Mouse (Mus musculus) cerebellum, postnatal 10 days (tissue): Measurements from ENCODE around the gene Klrg1.

Source experiments
- DNase-seq, 2 experiments: peaks; one replicate each; pipeline ENCODE4 v3.0.0; 2021; ENCODE audit warnings: mixed read lengths in 2 of 2

Klrg1 gene

GRCm38 (mm10) chr6:122291735-122292134, 9.1 kb upstream of the Klrg1 start:
- no peak for DNase-seq

GRCm38 (mm10) chr6:122291264-122291663, 8.6 kb upstream of the Klrg1 start:
- no peak for DNase-seq

GRCm38 (mm10) chr6:122290253-122290652, 7.6 kb upstream of the Klrg1 start:
- no peak for DNase-seq

- no peak for DNase-seq
Observed at GRCm38 (mm10) chr6:122289313-122289712, 6.6 kb upstream of the Klrg1 start.

- DNase-seq = peak; percentile 41 to 57
Observed at GRCm38 (mm10) chr6:122288263-122288662, 5.6 kb upstream of the Klrg1 start.

GRCm38 (mm10) chr6:122284823-122285222, 2.1 kb upstream of the Klrg1 start:
- no peak for DNase-seq

GRCm38 (mm10) chr6:122284304-122284703, 1.6 kb upstream of the Klrg1 start:
- DNase-seq = no peak

- no peak for DNase-seq
Observed at GRCm38 (mm10) chr6:122283429-122283828, 747 bp upstream of the Klrg1 start.

- no peak for DNase-seq
Observed at GRCm38 (mm10) chr6:122276565-122276964, 6.1 kb downstream of the Klrg1 start.

GRCm38 (mm10) chr6:122274546-122274945, 8.1 kb downstream of the Klrg1 start:
- DNase-seq = no peak

- DNase-seq = no peak
Observed at GRCm38 (mm10) chr6:122270152-122270551, 12.5 kb downstream of the Klrg1 start.

- peak in 1 of 2 experiments; percentile 12 for DNase-seq
Observed at GRCm38 (mm10) chr6:122269170-122269569, 13.5 kb downstream of the Klrg1 start.

GRCm38 (mm10) chr6:122268561-122268960, 14.1 kb downstream of the Klrg1 start:
- DNase-seq = peak; percentile 99

GRCm38 (mm10) chr6:122262543-122262942, 20.1 kb downstream of the Klrg1 start:
- no peak for DNase-seq

- DNase-seq = peak in 1 of 2 experiments; percentile 42
Observed at GRCm38 (mm10) chr6:122252146-122252545, 30.5 kb downstream of the Klrg1 start.

- no peak for DNase-seq
Observed at GRCm38 (mm10) chr6:122250033-122250432, 32.6 kb downstream of the Klrg1 start.
